Mouse (Mus musculus) liver, adult 2 months (tissue): ENCODE results near the gene Prickle2.

Experiments
- CTCF ChIP-seq: fragments of 200-500 bp; IDR thresholded peaks from 2 replicates; pipeline ENCODE4 v1.5.1; 2011; ENCODE audit warnings: low read depth, low read length, control low read depth
- POLR2A ChIP-seq: fragments of 200-500 bp; IDR thresholded peaks from 2 replicates; pipeline ENCODE4 v1.6.1; 2011; ENCODE audit warnings: low read length, control low read depth; ENCODE audit not compliant: insufficient read depth; ENCODE audit errors: extremely low read depth

DNA sequence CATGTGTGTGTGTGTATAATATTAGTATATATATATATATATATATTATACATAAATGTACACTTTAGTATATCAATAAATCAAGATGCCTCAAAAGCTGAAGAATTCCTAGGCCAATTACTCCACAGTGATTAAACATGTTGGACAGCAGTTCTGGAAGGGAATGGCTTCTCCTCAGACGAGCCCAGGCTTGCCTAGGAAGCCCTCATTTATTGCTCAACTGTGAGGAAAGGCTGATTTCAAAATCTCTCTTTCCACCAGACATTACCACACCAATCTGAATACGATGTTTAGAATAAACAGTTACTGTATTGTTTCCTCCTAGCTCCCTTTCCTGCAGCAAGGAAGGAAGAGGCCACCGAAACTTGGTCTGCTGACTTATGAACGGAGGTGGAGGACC, 152.9 kb downstream of the Prickle2 start:
- no peak for TF ChIP-seq POLR2A
- TF ChIP-seq CTCF = no peak
